Mouse (Mus musculus): ENCODE measurements around the gene Dpyd.

The Dpyd gene
- long read RNA-seq, experiment 1, full-length matches to known transcripts = 3 of 6 reads
- long read RNA-seq, experiment 1, partial matches to known transcripts = 3 of 6 reads
- long read RNA-seq, experiment 1, other reads (novel, unspliced or antisense) = 0 of 6 reads
- long read RNA-seq, experiment 2, full-length matches to known transcripts = 1 of 7 reads
- long read RNA-seq, experiment 2, partial matches to known transcripts = 0 of 7 reads
- long read RNA-seq, experiment 2, other reads (novel, unspliced or antisense) = 6 of 7 reads

GRCm38 (mm10) chr3:118561554-118562310 is at the start of gene Dpyd:
Dpyd (plus strand) TSS chr3:118562129.
- intact Hi-C loops (cut with DNase I) = no loop called here

GRCm38 (mm10) chr3:118537676-118538075 is 24.3 kb upstream of the Dpyd start:
- intact Hi-C loops (cut with DNase I) = no loop called here

- intact Hi-C loops (cut with DNase I) = no loop called here
Measured at GRCm38 (mm10) chr3:118541766-118542165, 20.2 kb upstream of the Dpyd start.

- intact Hi-C loops (cut with DNase I) = no loop called here
Measured at GRCm38 (mm10) chr3:118547551-118548210, 14.2 kb upstream of the Dpyd start.

GRCm38 (mm10) chr3:118557605-118558004 is 4.3 kb upstream of the Dpyd start:
- intact Hi-C loops (cut with DNase I) = no loop called here

GRCm38 (mm10) chr3:118559936-118560335 is 2.0 kb upstream of the Dpyd start:
- intact Hi-C loops (cut with DNase I) = no loop called here

- intact Hi-C loops (cut with DNase I) = no loop called here
Measured at GRCm38 (mm10) chr3:118562311-118562671, 362 bp downstream of the Dpyd start.

- intact Hi-C loops (cut with DNase I) = no loop called here
Measured at GRCm38 (mm10) chr3:118566779-118567178, 4.8 kb downstream of the Dpyd start.

- intact Hi-C loops (cut with DNase I) = no loop called here
Measured at GRCm38 (mm10) chr3:118570197-118570596, 8.3 kb downstream of the Dpyd start.

- intact Hi-C loops (cut with DNase I) = no loop called here
Measured at GRCm38 (mm10) chr3:118590559-118590958, 28.6 kb downstream of the Dpyd start.

- intact Hi-C loops (cut with DNase I) = no loop called here
Measured at GRCm38 (mm10) chr3:118594864-118595263, 32.9 kb downstream of the Dpyd start.

GRCm38 (mm10) chr3:118595693-118596092 is 33.8 kb downstream of the Dpyd start:
- intact Hi-C loops (cut with DNase I) = no loop called here

- intact Hi-C loops (cut with DNase I) = no loop called here
Measured at GRCm38 (mm10) chr3:118601689-118602640, 40.0 kb downstream of the Dpyd start.

- intact Hi-C loops (cut with DNase I) = no loop called here
Measured at GRCm38 (mm10) chr3:118608708-118609107, 46.8 kb downstream of the Dpyd start.

GRCm38 (mm10) chr3:118626455-118627375 is 64.8 kb downstream of the Dpyd start:
- intact Hi-C loops (cut with DNase I) = no loop called here

- intact Hi-C loops (cut with DNase I) = no loop called here
Measured at GRCm38 (mm10) chr3:118629737-118630136, 67.8 kb downstream of the Dpyd start.

GRCm38 (mm10) chr3:118646024-118646570 is 84.2 kb downstream of the Dpyd start:
- intact Hi-C loops (cut with DNase I) = no loop called here

- intact Hi-C loops (cut with DNase I) = no loop called here
Measured at GRCm38 (mm10) chr3:118663987-118664692, 102.2 kb downstream of the Dpyd start.

- intact Hi-C loops (cut with DNase I) = no loop called here
Measured at GRCm38 (mm10) chr3:118674121-118674745, 112.3 kb downstream of the Dpyd start.

All from adrenal gland (tissue).